Mouse (Mus musculus) gastrocnemius, adult 2 months (tissue): ENCODE results near the gene Gm4756. TPM values are rescaled to one million over a fixed set of nuclear protein-coding genes. Genes with fewer than 3 reads are reported as not detected.
"Not testable (repeated sequence)": the region's sequence is repeated elsewhere in the genome, so short reads cannot be mapped to it uniquely, and the experiment has no call there.

ENCODE experiments used
- DNase-seq: peaks from one replicate; pipeline ENCODE4 v3.0.0; 2022
- H3K27ac ChIP-seq: fragments of 200-600 bp; 2 replicates; pipeline ENCODE4 v1.8.1; 2022; ENCODE audit warnings: mild to moderate bottlenecking
- H3K4me3 ChIP-seq: fragments of 200-600 bp; 2 replicates; pipeline ENCODE4 v1.8.1; 2022; ENCODE audit warnings: mild to moderate bottlenecking, moderate library complexity
- CTCF ChIP-seq: fragments of 200-600 bp; IDR thresholded peaks from 2 replicates; pipeline ENCODE4 v1.8.1; 2022; ENCODE audit warnings: antibody characterized with exemption, mild to moderate bottlenecking, moderate library complexity
- intact Hi-C: fragments of 180-260 bp; cut with DNase I; formaldehyde crosslinking; loops from one replicate; pipeline ENCODE4 v1.15.1; 2025
- long read RNA-seq, 2 experiments: library from polyadenylated mRNA; stranded (forward); transcript quantifications; one replicate each; pipeline ENCODE4 v2.0.0; 2021
- total RNA-seq, 2 experiments: library from RNA; stranded (reverse); gene quantifications; 2 replicates each; pipeline ENCODE4 v1.2.3; 2021

Gm4756 gene
- not detected for total RNA-seq
- long read RNA-seq, experiment 1 = 0 reads
- long read RNA-seq, experiment 2 = 0 reads

- TF ChIP-seq CTCF = no peak
- no peak for DNase-seq
- Histone ChIP-seq H3K27ac (no peak within 1 kb of the TSS), H3K4me3 (no peak within 1 kb of the TSS)
- intact Hi-C loops = loop anchor here (5.0 kb wide), 1 partner anchor 187 kb away; no protein-coding TSS in a partner anchor
Observed at GRCm38 (mm10) chr12:72649611-72650330, at the start of gene Gm4756. Gene Gm4756, minus strand, starts transcription at chr12:72649661.

- H3K27ac ChIP-seq = peak overlapping the region; percentile 76; the same call in 1 of the 2 replicates
- peak; percentile 27 for DNase-seq
- peak overlapping the region; percentile 67; the same call in 1 of the 2 replicates for H3K4me3 ChIP-seq
- TF ChIP-seq CTCF = peak; percentile 44
- intact Hi-C loops = loop anchor here (5.0 to 10.0 kb wide), 3 partner anchors 178 to 280 kb away; no protein-coding TSS in a partner anchor
Observed at GRCm38 (mm10) chr12:72694901-72695463, 45.5 kb upstream of the Gm4756 start.

GRCm38 (mm10) chr12:72694438-72694837 is 45.0 kb upstream of the Gm4756 start:
- Histone ChIP-seq H3K27ac (peak overlapping the region; percentile 76), H3K4me3 (peak overlapping the region; percentile 67)
- peak; percentile 65 for DNase-seq
- TF ChIP-seq CTCF = no peak
- intact Hi-C loops = loop anchor here (5.0 to 10.0 kb wide), 2 partner anchors 177 to 280 kb away; no protein-coding TSS in a partner anchor

GRCm38 (mm10) chr12:72693895-72694294 is 44.4 kb upstream of the Gm4756 start:
- H3K27ac ChIP-seq = peak overlapping the region; percentile 76
- DNase-seq = no peak
- TF ChIP-seq CTCF = peak; percentile 77
- peak overlapping the region; percentile 67 for H3K4me3 ChIP-seq
- intact Hi-C loops = loop anchor here (2.0 to 10.0 kb wide), 3 partner anchors 29 to 281 kb away; partner anchors contain the start of gene Dhrs7

- not testable (repeated sequence) for H3K27ac ChIP-seq
Observed at GRCm38 (mm10) chr12:72688281-72688680, 38.8 kb upstream of the Gm4756 start.

GRCm38 (mm10) chr12:72687741-72688140 is 38.3 kb upstream of the Gm4756 start:
- H3K27ac ChIP-seq, DNase-seq, intact Hi-C loops, H3K4me3 ChIP-seq: not testable (repeated sequence)

More at GRCm38 (mm10) chr12:72688281-72688680, 38.8 kb upstream of the Gm4756 start:
- intact Hi-C loops, H3K4me3 ChIP-seq, DNase-seq: not testable (repeated sequence)

- H3K4me3 ChIP-seq, H3K27ac ChIP-seq, intact Hi-C loops, DNase-seq: not testable (repeated sequence)
Observed at GRCm38 (mm10) chr12:72686566-72686965, 37.1 kb upstream of the Gm4756 start.

GRCm38 (mm10) chr12:72683612-72684011 is 34.2 kb upstream of the Gm4756 start:
- no peak for DNase-seq
- Histone ChIP-seq H3K27ac (no peak overlapping the region), H3K4me3 (no peak overlapping the region)
- TF ChIP-seq CTCF = no peak
- intact Hi-C loops = no loop called here

- H3K4me3 ChIP-seq = no peak overlapping the region
- DNase-seq = no peak
- TF ChIP-seq CTCF = no peak
- no peak overlapping the region for H3K27ac ChIP-seq
- intact Hi-C loops = no loop called here
Observed at GRCm38 (mm10) chr12:72682511-72683282, 33.2 kb upstream of the Gm4756 start.

GRCm38 (mm10) chr12:72681919-72682318 is 32.5 kb upstream of the Gm4756 start:
- no peak overlapping the region for H3K4me3 ChIP-seq
- DNase-seq = no peak
- TF ChIP-seq CTCF = no peak
- intact Hi-C loops = no loop called here
- H3K27ac ChIP-seq = no peak overlapping the region

GRCm38 (mm10) chr12:72679635-72680034 is 30.2 kb upstream of the Gm4756 start:
- no peak overlapping the region for H3K27ac ChIP-seq
- intact Hi-C loops = no loop called here
- TF ChIP-seq CTCF = peak; percentile 12; the same call in 1 of the 2 replicates
- DNase-seq = no peak
- no peak overlapping the region for H3K4me3 ChIP-seq

- DNase-seq = peak; percentile 38
- TF ChIP-seq CTCF = no peak
- H3K4me3 ChIP-seq = peak overlapping the region; percentile 48
- peak overlapping the region; percentile 70 for H3K27ac ChIP-seq
- intact Hi-C loops = loop anchor here (5.0 kb wide), 1 partner anchor 143 kb away; no protein-coding TSS in a partner anchor
Observed at GRCm38 (mm10) chr12:72674820-72675219, 25.4 kb upstream of the Gm4756 start.
